Mouse (Mus musculus): ENCODE results near the gene Gcnt7.

Gcnt7 gene

DNA sequence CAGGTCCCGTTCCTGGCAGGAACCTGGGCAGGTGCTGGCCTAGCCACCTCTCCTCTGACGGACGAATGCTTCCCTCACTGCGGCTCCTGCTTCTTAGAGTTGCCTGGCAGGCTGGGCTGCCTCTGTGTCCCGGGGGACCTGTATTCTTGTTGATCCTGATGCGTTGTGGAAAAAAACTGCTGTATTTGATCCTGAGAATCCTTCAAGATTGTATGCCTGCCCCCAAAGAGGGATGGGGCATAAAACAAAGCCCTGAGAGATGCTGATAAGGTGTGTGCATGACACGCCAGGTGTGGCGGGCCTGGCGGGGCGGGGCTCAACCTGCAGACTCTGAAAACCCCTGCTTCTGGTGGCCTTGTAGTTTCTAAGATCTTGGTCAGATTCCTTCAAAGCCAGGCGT lies at the start of gene Gcnt7:
Gene Gcnt7 (minus strand): TSS at position 101 of the 400 bp plus-strand sequence.
- DNase-seq (ENCODE audit: low spot score in 2 of 2), result no peak

DNA sequence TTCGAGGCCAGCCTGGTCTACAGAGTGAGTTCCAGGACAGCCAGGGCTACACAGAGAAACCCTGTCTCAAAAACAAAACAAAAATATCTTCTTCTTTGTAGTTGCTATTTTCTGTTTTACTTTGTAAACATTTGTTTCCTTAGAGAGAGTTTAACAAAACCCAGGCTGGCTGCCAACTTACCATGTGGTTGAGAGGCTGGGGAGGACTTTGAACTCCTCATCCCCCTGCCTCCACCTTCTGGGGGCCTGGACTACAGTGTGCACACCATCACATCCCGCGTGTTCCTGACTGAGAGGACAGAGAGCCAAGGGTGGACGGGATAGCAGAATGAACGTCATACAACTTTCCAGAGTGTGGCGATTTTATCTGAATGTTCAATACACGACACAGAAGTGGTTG lies 47.7 kb upstream of the Gcnt7 start:
- DNase-seq (ENCODE audit: low spot score in 2 of 2), result no peak

DNA sequence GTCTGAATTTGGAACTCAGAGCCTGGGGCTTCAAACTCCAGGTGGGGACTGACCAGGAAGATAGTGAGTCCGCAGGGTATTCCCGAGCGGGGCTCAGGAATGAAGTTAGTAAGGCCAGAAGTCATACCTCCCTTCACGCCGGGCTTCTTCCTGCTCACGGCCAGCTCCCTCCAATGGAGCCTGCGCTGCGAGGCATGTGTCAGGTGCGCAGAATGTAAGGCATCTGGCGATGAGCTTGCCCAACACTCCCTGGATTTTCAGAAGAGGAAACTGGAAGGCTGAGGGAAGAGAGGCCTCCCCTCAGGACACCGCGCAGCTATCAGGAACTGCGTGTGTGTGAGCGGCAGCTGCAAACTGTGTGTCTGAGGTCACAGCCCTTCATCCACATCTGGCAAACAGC lies 43.8 kb upstream of the Gcnt7 start:
- no peak for DNase-seq (ENCODE audit: low spot score in 2 of 2)

DNA sequence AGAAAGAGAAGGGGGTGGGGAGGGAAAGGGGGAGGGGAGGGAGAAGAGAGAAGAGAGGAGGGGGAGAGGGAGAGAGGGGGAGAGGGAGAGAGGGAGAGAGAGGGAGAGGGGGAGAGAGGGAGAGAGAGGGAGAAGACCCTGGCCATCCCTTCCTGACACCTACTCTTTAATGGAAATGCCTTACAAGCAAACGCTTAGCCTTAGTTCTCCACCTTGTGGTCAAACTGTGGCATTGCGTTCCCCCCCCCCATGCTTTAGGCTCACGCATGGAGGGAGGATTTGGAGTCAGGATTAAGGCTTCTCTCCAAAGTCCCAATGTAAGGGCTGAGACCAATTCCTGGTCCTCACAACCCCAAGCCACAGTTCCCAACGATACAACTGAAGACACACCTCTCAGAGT lies 42.9 kb upstream of the Gcnt7 start:
- no peak for DNase-seq (ENCODE audit: low spot score in 2 of 2)

DNA sequence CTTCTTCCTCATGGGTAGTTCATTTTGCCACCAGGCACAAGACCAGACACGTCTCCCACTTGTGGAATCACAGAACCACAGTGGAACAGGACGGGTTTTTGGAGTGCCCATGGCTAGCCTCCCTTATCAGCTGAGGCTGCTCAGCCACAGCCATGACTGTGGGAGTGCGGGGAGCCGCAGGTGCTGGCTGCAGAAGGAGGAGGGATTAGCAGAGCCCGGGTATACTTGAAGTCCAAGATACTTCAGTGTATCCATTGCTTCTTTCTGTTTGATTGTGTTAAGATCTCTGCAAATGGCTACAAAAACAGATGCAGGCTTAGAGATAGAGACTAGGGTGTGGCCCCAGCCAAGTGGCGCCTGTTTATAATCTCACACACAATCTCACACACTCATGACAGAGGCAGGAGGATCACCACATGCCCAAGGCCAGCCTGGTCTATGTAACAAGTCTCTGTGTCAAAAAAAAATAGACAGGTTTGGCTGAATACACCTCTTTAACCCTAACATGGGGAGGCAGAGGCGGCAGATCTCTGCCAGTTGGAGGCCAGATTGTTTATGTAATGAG lies 42.4 kb upstream of the Gcnt7 start:
- DNase-seq (ENCODE audit: low spot score in 2 of 2), result no peak

DNA sequence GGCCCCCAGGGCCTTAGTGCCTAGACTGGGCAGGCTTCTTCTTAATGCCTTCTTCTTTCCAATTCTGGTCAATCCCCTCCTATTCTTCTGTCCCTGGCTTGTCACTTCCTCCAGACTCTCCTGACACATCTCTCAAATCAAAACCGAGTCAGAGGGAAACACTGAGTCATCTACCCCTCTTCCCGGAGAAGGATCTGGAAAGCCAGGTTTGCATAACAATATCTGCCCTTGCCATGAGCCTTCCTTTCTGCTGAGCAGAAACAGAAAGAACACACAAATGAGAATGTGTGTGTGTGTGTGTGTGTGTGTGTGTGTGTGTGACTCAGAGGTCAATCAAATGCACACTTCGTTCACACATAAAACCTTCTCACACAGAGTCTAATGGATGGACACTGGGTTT lies 40.4 kb upstream of the Gcnt7 start:
- DNase-seq (ENCODE audit: low spot score in 2 of 2), result no peak

DNA sequence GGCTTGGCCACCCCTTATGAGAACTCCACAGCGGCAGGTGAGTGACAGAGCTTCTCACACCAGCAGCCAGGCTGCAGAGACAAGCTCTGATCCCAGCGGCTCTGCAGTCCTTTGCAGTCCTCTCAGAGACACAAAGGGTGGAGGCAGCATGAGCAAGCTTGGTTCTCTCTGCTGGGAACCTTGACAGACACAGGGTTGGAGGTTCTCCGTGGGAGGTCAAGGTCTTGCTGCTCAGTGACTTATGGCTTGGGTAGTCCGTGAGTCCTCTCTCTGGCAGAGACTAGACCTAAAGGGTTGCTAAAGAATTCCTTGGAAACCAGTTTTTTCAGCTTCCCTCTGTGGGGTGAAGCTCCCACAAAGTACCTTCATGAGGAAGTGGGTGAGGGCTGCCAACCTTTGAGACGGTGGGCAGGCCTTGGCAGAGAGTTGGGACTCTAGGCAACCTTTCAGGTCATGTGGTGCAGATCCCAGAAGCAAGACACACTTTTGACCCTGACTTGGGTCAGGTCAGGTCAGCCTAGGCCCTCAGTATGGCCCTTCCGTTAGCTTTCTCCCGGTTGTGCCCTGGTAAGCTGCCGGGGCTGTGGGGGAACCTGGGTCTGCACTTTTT lies 38.4 kb upstream of the Gcnt7 start:
- no peak for DNase-seq (ENCODE audit: low spot score in 2 of 2)

DNA sequence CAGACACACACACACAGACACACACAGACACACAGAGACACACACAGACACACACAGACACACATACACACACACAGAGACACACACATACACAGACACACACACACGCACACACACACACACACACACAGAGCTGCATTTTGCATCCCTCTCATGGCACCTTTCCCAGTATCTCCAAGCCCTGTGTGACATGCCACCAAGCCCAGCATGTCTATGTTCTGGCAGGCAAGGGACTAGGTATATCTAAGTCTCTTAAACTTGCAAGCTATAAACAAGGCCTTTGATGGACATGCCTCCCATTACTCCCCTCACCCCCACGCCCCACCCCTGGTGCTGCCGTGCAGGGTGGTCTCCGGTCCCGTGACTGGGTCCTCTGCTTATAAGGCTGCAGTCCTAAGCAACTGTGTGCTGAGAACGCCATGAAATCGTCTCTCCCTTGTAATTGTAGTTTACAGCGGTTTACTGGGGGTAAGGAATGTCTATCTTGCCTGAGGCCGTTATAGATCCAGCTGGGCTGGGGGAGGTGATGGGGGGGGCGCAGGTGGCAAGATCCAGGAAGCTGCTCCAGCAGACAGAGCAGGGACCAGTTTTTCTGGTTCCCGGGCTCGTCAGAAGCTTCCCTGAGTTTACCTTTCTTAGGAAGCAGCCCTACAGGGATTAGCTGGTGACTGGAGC lies 26.4 kb upstream of the Gcnt7 start:
- DNase-seq (ENCODE audit: low spot score in 2 of 2), result no peak

GRCm38 (mm10) chr2:172483766-172484413 lies 25.5 kb upstream of the Gcnt7 start:
- no peak for DNase-seq (ENCODE audit: low spot score in 2 of 2)

DNA sequence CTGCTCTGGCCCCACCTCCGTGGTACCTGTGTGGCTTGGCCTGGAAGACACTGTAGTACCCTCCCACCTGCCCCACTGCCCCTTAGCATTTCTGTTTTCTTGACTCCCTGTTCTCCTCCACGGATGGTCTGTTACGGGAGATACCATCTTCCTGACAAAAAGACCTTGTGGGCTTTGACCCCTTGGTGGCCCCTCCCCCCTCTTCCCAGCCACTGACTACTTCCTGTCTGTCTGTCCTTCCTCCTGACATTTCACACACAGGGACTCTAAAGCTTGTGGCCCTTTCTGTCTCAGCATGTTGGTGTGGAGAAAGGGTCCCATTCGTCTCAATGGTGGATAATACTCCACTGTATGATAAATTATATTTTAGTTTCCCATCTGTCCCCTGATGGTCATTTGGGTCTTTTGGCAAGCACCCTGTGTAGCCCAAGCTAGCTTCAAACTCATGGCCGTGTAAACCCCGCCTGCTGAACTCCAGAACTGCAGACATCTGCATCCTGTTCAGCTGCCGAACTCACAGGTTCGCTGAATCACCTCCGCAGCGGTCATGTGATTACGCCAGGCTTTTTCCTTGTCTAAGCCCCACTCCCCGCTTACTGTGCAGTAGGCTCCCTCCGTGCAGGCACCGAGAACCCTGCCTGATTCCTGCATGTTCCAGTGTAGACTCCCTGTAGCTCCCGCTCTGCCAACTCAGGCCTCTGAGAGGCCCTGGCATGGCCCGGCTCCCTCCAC lies 23.4 kb upstream of the Gcnt7 start:
- DNase-seq (ENCODE audit: low spot score in 2 of 2), result no peak

DNA sequence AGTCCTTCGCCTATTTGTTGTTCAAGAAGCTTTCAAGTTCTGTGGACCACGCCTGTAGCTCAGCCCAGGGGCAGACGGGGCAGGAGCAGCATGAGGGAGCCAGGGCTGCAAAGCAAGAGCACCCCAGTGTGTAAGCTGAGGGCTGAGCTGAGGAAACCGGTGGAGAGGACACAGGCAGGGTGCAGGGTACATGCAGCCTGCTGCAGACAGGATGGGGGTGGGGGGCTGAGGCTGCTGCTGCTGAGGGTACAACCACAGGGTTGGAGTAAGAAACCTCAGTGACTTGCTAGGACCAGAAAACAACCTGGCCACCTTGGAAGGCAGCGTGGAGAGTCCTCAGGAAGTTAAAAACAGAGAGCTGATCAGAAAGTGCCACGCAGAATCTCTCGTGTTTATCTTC lies 21.9 kb upstream of the Gcnt7 start:
- no peak for DNase-seq (ENCODE audit: low spot score in 2 of 2)

DNA sequence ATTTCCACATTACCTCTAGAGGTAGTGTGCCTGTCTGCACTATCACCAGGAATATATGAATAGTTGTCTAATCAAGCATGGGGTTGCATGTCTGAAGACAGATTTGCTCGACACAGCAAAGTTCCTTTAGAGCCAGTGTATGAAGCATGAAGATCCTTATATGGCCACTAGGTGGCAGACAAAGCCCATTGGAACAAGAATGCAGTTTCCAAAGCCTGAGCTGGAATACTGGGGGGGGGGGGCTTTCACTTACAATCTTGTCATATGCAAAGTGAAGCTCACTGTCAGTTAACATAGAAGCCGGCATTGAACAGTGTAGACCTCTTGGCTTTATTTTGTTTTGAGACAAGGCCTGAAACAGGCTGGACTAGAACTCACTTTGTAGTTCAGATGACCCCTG lies 19.5 kb upstream of the Gcnt7 start:
- peak in 1 of 2 experiments; percentile 45 for DNase-seq (ENCODE audit: low spot score in 2 of 2)

GRCm38 (mm10) chr2:172477350-172477749 lies 19.0 kb upstream of the Gcnt7 start:
- no peak for DNase-seq (ENCODE audit: low spot score in 2 of 2)

GRCm38 (mm10) chr2:172476707-172477260 lies 18.4 kb upstream of the Gcnt7 start:
- no peak for DNase-seq (ENCODE audit: low spot score in 2 of 2)

GRCm38 (mm10) chr2:172474970-172475369 lies 16.6 kb upstream of the Gcnt7 start:
- DNase-seq (ENCODE audit: low spot score in 2 of 2), result no peak

DNA sequence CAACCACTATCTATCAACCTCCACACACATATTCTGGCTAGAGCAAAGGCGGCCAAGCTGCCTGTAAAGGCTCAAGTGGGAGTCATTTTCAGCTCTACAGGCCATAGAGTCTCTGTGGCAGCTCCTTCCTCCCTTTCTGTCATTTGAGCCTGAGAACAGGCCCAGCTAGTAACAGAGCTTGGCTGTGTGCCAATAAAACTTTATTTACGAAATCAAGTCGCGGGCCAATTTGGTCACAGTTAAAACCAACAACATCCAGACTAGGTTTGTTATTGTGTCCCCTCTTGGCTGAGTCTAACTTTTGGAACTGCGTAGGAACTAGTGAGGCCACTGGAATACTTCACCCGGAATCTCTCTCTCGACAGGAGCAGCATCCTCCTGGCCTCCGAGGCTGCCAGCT lies 15.2 kb upstream of the Gcnt7 start:
- DNase-seq (ENCODE audit: low spot score in 2 of 2), result no peak

DNA sequence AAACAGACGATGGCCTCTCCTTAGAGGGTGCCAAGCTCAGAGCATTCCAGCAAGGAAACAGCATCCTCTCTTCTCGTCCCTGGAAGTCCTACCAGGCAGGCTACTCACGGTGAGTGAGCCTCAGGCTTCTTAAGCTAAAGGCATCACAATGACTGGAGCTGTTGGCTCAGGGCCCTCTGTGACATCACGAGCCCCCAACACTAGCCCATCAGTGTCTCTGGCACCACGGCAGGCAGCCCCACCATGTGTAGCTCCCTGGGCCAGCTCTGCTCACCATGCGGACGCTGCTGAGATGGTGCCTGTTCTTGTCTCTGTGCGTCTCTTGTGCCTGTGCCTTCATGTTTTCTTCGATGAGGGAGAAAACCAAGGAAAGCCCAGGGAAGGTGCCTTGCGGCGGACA lies 13.9 kb upstream of the Gcnt7 start, which contains the start of gene Fam209:
Gene Fam209 (plus strand): TSS at position 203 of the 400 bp plus-strand sequence.
- DNase-seq (ENCODE audit: low spot score in 2 of 2), result no peak

GRCm38 (mm10) chr2:172468346-172468819 lies 10.0 kb upstream of the Gcnt7 start:
- DNase-seq (ENCODE audit: low spot score in 2 of 2), result no peak

- DNase-seq (ENCODE audit: low spot score in 2 of 2), result no peak
These were observed 8.8 kb upstream of the Gcnt7 start for GRCm38 (mm10) chr2:172467206-172467605.

DNA sequence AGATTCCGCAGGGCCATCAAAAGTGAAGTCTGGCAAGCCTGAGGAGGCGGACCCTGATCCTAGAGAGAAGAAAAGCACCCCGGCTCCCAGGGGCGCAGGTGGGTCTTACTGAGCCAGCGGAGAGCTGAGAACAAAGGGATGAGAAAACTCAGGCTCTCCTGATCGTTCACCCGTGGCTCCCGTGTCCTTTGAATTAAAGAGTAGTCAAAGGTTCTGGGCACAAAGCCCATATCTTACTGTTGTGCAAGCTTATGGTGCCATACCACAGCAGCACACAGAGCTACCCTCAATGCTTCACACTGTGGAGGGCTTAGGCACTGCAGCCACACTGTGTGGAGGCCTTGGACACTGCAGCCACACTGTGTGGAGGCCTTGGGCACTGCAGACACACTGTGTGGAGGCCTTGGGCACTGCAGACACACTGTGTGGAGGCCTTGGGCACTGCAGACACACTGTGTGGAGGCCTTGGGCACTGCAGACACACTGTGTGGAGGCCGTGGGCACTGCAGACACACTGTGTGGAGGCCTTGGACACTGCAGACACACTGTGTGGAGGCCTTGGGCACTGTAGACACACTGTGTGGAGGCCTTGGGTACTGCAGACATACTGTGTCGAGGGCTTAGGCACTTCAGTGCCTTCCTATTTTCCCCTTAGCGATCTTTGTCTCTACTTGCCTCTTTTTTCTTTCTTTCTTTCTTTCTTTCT lies 8.2 kb upstream of the Gcnt7 start:
- no peak for DNase-seq (ENCODE audit: low spot score in 2 of 2)

DNA sequence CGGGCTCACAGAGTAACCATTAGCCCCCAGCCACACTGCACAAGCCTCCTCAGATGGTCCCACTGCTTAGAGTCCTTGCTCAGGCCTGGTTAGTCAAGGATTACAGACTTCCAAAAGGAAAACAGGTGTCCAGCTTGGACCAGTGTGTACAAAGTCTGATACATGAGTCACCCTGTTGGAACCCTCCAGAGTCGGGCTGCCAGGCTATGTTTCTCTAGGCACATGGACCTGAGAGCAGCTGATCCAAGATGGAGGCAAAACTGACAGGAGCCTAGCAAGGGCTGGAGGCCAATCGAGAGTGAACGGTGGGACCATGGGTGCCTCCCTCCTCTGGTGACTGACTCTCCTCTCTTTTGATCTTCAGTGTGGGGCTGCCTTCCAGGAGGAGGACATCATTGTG lies 4.4 kb upstream of the Gcnt7 start:
- no peak for DNase-seq (ENCODE audit: low spot score in 2 of 2)
